Mouse (Mus musculus) urinary bladder, adult 2 months (tissue): Measurements from ENCODE around the gene E330021D16Rik. TPM values are rescaled to one million over a fixed set of nuclear protein-coding genes. Genes with fewer than 3 reads are reported as not detected.

Source experiments
- DNase-seq: peaks from one replicate; pipeline ENCODE4 v3.0.0; 2022; ENCODE audit warnings: low spot score
- polyA plus RNA-seq: library from polyadenylated mRNA; depleted of rRNA; stranded (reverse); fragments of >200 nt; gene quantifications from 2 replicates; pipeline ENCODE4 v1.2.3, GENCODE M21; 2012

The E330021D16Rik gene
- polyA plus RNA-seq, 1 experiment = not detected

GRCm38 (mm10) chr6:136422084-136422853, 6.9 kb upstream of the E330021D16Rik start:
- DNase-seq = no peak

GRCm38 (mm10) chr6:136421059-136421458, 5.7 kb upstream of the E330021D16Rik start:
- DNase-seq = no peak

DNA sequence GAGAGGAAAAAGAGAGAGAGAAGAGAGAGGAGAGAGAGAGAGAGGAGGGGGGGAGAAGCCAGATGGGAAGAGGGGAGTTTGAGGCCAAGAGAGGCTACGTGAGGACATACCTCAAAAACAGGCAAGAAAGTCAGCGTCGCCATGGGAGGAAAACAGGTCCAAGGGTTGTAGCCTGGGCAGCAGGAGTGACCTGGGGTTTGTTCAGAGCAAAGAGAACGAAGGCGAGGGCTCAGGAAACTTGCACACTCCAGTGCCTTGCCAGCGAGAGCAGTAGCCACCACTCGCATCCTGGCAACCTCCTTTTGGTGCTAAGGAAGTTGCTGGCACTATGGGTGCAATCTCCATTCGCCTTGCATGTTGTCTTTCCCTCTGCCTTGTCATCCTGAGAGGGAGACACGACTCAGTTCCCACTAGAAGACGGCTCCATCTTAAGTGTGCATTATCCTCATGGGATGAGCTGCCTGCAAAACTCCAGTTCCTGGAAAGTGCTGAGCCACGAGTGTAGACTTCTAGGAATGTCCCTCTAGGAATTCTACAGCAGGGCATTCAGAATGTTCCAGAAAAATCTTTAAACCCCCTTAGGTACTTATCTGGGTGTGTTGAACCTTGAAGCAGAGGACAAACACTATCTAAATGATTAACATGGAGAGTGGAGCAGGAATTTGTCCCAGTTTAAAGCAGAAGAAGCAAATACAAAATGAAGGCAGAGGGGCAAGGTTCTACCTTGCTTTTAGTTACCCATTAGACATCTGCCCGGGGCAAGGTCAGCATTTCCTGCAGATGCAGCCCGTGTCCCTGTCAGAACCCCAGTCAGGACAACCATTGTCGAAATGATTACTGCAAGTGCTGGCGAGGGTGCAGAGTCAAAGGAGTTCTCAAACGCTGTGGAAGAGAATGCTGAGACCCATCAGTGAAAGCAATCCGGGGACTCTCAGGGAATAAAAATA, 3.8 kb upstream of the E330021D16Rik start:
- DNase-seq = no peak

GRCm38 (mm10) chr6:136418333-136418848, 3.0 kb upstream of the E330021D16Rik start:
- no peak for DNase-seq

DNA sequence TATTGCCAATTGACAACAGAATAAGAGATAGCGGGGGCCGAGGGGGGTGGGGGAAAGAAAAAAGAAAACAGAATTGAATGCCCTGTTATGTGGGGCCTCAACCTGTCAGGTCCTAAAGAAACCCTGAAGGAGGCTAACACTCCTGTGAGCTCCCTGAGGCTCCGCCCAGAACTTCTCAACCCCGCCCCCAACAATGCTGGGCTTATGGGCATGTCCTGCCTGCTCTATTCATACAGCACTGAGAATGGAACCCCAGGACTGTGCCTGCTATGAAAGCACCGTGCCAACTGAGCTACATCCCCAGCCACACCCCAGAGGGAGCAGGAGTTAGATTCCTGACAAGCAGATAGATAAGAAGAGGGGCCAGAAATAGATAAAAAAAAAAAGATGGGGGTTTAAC, 2.5 kb upstream of the E330021D16Rik start:
- no peak for DNase-seq

DNA sequence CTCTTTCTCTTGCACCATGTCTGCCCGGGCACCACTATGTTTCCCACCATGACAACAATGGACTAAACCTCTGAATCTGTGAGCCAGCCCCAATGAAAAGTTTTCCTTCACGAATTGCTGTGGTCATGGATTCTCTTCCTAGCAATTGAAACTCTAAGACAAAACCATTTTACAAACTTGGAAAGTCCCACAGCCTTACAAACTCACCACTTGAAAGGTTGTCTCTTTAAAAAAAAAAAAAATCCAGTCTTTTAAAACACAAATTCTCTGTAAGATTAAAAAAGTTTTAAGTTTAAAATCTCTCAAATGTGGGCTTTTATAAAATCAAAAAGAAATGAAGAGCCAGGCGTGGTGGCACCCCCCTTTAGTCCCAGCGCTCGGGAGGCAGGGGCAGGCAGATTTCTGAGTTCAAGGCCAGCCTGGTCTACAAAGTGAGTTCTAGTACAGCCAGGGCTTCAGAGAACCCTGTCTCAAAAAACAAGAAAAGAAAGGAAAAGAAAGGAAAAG, 1.5 kb downstream of the E330021D16Rik start:
- no peak for DNase-seq

- DNase-seq = no peak
Observed at GRCm38 (mm10) chr6:136407608-136408192, 7.7 kb downstream of the E330021D16Rik start.

DNA sequence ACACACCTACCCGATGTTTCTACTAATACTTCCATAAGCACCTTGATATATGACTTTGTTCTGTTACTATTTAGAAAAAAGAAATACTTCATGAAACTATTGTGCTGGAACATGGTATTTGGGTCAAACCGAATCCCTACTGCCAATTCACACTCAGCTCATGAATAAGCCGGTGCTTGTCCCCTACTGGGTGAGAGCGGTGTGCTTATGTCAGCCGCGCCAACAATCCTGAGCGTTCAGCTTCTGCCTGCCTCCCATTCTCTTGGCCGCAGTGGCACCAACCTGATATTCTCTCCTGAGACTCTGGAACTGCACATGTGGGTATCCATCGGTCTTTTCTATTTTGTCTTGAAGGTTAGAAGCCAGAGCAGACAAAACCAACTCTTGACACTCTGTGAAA, 18.5 kb downstream of the E330021D16Rik start:
- no peak for DNase-seq

DNA sequence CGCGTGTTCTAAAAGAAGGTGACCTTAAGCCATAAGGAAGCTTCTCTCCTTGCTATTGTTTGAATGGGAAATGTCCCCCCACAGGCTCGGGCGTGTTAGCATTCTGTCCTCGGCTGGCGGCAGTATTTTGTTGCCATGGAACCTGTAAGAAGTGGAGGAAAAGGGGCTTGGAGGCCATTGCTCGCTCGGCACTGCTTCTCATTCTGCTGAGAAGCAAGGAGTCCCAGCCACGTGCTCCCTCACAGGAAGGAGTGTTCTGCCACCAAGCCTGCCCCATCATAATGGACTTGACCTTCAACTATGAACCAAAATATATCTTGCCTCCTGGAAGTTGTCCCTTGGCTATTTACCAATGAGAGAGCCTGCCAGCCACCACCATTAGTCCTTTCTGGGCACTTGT, 25.1 kb downstream of the E330021D16Rik start:
- DNase-seq = no peak

DNA sequence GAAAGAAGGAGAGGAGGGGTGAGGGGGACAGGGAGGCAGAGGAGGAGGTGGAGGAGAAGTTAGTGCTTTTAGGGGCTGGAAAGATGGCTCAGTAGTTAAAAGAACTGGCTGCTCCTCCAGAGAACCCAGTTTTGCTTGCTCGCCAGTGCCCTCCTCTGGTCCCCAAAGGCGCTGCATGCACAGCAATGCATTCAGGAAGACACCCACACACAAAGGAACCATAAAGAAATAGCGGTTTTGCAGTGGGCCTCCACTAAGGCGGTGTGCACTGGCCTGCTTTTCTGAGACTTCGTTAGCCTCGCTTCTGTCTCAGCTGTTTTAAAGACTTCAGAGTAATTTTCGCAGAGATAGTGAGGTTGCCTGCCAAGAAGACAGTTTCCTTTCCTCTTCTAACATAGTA, 30.1 kb downstream of the E330021D16Rik start:
- DNase-seq = no peak

GRCm38 (mm10) chr6:136383218-136383617, 32.2 kb downstream of the E330021D16Rik start:
- DNase-seq = no peak

DNA sequence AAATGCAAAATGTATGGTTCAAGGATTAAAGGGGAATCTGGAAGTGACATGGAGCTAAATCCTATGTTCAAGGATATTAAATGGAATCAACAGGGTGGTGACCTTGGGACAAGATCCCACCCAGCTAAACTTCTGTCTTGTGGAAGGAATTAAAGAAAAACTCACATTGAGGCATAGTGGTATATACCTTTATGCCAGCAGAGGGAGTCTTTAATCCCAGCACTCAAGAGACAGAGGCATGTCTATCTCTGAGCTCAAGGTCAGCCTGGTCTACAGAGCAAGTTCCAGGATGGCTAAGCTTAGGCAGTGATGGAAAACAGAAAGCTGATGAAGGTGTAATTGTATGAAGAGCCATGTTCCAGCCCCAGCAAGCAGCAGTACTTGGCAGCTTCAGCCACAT, 39.3 kb downstream of the E330021D16Rik start:
- DNase-seq = no peak

DNA sequence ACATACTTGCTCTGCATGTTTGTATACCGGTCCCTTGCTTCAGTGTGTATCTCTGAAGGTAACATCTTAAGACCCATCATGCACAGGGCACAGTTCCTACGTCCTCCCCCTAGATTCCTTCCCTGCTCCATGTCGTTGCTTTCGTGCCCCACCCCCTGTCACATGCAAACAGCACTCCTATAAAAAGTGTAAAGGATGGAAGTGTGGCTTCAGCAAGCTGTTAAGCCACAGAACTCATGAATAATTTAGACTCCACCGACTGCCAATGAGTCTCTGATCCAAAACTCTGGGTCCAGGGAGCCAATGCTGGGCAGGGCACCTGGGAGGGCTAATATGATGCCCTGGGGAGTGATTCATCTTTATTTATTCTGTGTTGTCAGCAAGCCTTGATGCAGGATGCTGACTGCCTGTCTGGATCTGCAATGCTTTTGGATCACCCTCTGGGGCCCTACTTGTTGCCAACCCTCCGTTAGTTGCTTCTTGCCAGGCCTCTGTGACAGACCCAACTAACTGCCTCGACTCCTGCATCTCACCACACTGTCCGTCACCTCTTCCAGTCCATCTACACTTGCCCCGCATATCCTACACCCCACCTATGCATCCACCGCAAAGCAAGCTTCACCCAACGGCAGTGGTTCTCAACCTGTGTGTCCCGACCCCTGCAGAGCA, 50.8 kb downstream of the E330021D16Rik start:
- no peak for DNase-seq

DNA sequence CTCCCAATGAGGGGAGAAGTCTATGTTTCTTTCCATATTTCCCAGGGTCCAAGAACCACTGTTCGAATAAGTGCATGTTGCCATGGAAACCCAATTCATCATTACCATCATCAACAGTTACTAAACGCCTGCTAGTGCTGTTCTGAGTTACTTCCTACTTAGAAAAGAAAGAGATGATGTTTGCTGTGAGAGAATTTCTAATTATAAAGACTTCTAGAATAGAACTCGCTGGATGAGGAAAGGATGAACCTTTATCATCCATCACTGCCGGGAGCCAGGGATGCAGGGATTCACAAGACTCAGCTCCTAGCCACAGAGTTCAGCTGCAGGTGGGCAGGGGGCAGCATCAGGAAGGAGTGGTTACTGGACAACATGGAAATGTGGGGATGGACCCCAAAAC, 51.4 kb downstream of the E330021D16Rik start:
- no peak for DNase-seq

DNA sequence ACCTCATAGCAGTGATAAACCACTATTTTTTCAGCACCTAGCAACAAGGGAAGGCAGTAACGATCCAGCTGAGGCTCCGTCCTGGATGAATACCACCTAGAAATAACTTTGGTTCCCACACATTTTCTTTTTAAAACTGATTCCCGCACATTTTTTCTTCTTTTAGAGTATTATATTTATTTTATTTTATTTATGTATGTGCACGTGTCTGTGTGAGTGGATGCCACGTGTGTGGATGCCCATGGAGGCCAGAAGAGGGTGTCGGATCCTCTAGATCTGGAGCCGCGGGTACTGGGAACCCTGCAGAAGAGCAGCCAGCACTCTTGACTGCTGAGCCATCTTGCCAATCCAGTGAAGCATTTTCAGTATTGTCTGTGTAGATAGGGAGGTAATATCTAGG, 52.1 kb downstream of the E330021D16Rik start:
- no peak for DNase-seq

- DNase-seq = no peak
Observed at GRCm38 (mm10) chr6:136358471-136358870, 56.9 kb downstream of the E330021D16Rik start.

DNA sequence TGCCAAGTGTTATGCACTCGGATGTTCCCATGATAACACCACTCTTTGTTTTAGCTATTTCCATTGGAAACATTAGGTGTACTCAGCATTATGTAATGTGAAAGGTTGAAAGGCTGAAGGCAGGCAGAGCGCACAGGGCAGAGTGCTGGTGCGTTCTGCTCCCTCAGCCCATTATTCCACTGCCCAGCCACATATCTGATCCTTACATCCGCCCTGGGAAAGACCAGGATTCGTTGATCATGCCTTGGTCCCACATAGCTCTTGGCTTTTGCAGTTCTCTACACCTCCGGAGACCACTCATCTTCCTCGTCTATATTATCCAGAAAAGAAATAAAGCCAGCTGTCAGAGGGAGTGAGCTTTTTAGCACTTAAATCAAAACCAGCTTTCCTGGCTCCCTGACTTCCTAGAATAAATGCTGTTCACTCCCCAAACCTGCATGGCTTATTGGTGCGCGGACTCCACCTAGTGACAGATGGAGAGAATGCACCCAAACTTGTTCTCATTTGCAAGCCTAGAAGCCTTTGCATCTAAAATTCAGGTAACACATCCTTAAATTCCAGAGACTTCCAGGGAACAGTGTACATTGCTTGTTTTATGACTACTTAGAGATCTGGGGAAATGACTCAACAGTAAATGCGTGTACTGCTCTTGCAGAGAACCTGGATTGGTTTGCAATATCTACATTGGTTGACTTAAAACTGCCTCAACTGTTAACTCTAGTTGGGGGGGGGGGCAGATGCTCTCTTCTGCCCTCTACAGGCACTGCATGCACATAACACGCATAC, 61.8 kb downstream of the E330021D16Rik start:
- DNase-seq = no peak
